Mouse (Mus musculus): ENCODE measurements around the gene Fhl4. TPM values are rescaled to one million over a fixed set of nuclear protein-coding genes. Genes with fewer than 3 reads are reported as not detected.

Fhl4 gene
- polyA plus RNA-seq, 1 experiment from 2014 or later, result 2.9 TPM

Other genes with a start within 250 kb of the Fhl4 start
- 43.0 and 48.3 TPM in 2 replicates for gene Ric8b, start 184.9 kb downstream of the Fhl4 start, polyA plus RNA-seq (2015; fragmentation: Nextera tagmentation; extraction: Ambion mirVana)
- gene Tmem263, start 132 bp upstream of the Fhl4 start, polyA plus RNA-seq (2015; fragmentation: Nextera tagmentation; extraction: Ambion mirVana), result 52.4 and 54.7 TPM in 2 replicates
- gene Mterf2, start 25.5 kb upstream of the Fhl4 start, polyA plus RNA-seq (2015; fragmentation: Nextera tagmentation; extraction: Ambion mirVana), result 25.9 and 27.6 TPM in 2 replicates
- 31.2 and 37.9 TPM in 2 replicates for gene Cry1, start 82.6 kb upstream of the Fhl4 start, polyA plus RNA-seq (2015; fragmentation: Nextera tagmentation; extraction: Ambion mirVana)